Mouse (Mus musculus): ENCODE measurements around the gene Thpo. TPM values are rescaled to one million over a fixed set of nuclear protein-coding genes. Genes with fewer than 3 reads are reported as not detected.

Gene Thpo
- total and polyA plus RNA-seq, 2 experiments: 1.7 to 37.0 TPM

- WGBS: 52% methylated on average over 9 of the region's 9 CpGs
- peak; percentile 10 for DNase-seq (ENCODE audit: extremely low read depth, low read depth, low spot score)
Measured at GRCm38 (mm10) chr16:20765244-20765643, 30.9 kb upstream of the Thpo start.

GRCm38 (mm10) chr16:20761681-20762080 is 27.4 kb upstream of the Thpo start:
- Histone ChIP-seq H3K27me3 (ENCODE audit: control insufficient read depth, insufficient read depth, low read length) (no peaks in the 10 kb centered on the region), H3K79me2 (ENCODE audit: control insufficient read depth, insufficient read depth, low read length) (no peaks in the 10 kb centered on the region), H3K4me1 (ENCODE audit: control insufficient read depth, insufficient read depth, low read length) (0 out of 2 replicates have a peak, but pooled peaks cover 2% of the 10 kb centered on the region), H3K4me3 (ENCODE audit: insufficient read depth, low read depth, low read length) (no peak overlapping the region), H3K27ac (replicated peaks; ENCODE audit: insufficient read depth, low read depth, low read length) (no peak overlapping the region), H3K9ac (ENCODE audit: low read depth, low read length) (no peak overlapping the region), H3K36me3 (ENCODE audit: control insufficient read depth, insufficient read depth, low read length) (no peaks in the 10 kb centered on the region)
- WGBS: 6% methylated on average over 3 of the region's 3 CpGs
- TF ChIP-seq CTCF (IDR thresholded peaks at IDR 0.05; ENCODE audit: low read depth, low read length): no peak
- TF ChIP-seq POLR2A (IDR thresholded peaks at IDR 0.05; ENCODE audit: extremely low read depth, insufficient read depth, low read length): no peak
- peak; percentile 34 for DNase-seq (ENCODE audit: extremely low read depth, low read depth, low spot score)

More at GRCm38 (mm10) chr16:20765244-20765643, 30.9 kb upstream of the Thpo start:
- no peaks in the 10 kb centered on the region for H3K27me3 ChIP-seq (ENCODE audit: control insufficient read depth, insufficient read depth, low read length)
- H3K4me1 ChIP-seq (ENCODE audit: control insufficient read depth, insufficient read depth, low read length): no peaks in the 10 kb centered on the region
- H3K27ac ChIP-seq (replicated peaks; ENCODE audit: insufficient read depth, low read depth, low read length): no peak overlapping the region
- no peak overlapping the region for H3K9ac ChIP-seq (ENCODE audit: low read depth, low read length)
- TF ChIP-seq CTCF (IDR thresholded peaks at IDR 0.05; ENCODE audit: low read depth, low read length) (peak; percentile 84), POLR2A (IDR thresholded peaks at IDR 0.05; ENCODE audit: extremely low read depth, insufficient read depth, low read length) (no peak)
- H3K36me3 ChIP-seq (ENCODE audit: control insufficient read depth, insufficient read depth, low read length): no peaks in the 10 kb centered on the region
- H3K79me2 ChIP-seq (ENCODE audit: control insufficient read depth, insufficient read depth, low read length): no peaks in the 10 kb centered on the region
- H3K4me3 ChIP-seq (ENCODE audit: insufficient read depth, low read depth, low read length): no peak overlapping the region

DNA sequence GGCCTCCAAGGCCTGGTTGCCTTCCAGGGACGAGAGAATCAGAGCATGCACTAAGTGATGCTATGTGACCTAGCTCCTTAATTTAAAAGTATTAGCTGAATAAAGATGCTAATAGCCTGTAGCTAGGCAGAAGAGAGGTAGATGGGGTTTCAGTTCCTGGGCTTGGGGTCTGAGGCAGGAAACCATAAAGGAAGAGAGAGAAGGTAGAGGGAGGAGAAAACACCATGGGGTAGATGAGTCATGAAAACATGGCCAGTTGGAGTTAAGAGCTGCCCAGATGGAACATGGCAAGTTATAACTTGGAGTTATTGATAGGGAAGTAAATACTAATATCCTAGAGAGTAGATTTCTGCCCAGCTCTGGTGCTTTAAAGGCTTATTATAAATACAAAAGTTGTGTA is 23.1 kb upstream of the Thpo start:
- H3K9ac ChIP-seq (ENCODE audit: low read depth, low read length): no peak overlapping the region
- H3K27ac ChIP-seq (replicated peaks; ENCODE audit: insufficient read depth, low read depth, low read length): no peak overlapping the region
- H3K36me3 ChIP-seq (ENCODE audit: control insufficient read depth, insufficient read depth, low read length): no peaks in the 10 kb centered on the region
- TF ChIP-seq POLR2A (IDR thresholded peaks at IDR 0.05; ENCODE audit: extremely low read depth, insufficient read depth, low read length) (no peak), CTCF (IDR thresholded peaks at IDR 0.05; ENCODE audit: low read depth, low read length) (no peak)
- H3K27me3 ChIP-seq (ENCODE audit: control insufficient read depth, insufficient read depth, low read length): no peaks in the 10 kb centered on the region
- H3K79me2 ChIP-seq (ENCODE audit: control insufficient read depth, insufficient read depth, low read length): no peaks in the 10 kb centered on the region
- H3K4me1 ChIP-seq (ENCODE audit: control insufficient read depth, insufficient read depth, low read length): 0 out of 2 replicates have a peak, but pooled peaks cover 2% of the 10 kb centered on the region
- no peak for DNase-seq (ENCODE audit: extremely low read depth, low read depth, low spot score)
- 91% methylated on average over 1 of the region's 1 CpGs for WGBS
- H3K4me3 ChIP-seq (ENCODE audit: insufficient read depth, low read depth, low read length): no peak overlapping the region

DNA sequence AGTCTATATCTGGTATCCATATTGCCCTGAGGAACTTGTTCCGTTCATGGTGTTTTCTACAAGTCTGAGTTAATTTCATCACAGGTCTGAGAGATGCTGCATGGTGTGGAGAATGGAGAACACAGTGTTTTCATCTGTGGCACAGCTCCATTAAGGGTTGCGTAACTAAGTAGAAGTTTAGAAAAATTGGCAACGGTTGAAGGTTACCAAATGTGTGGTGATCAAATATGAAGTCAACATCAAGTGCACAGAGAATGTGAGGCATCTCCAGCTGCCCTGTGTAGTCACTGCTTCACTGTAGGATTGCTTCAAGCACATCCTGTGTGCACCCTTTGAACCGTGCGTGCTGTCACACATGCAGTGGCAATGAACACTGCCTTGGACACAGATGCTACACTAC is 21.7 kb upstream of the Thpo start:
- Histone ChIP-seq H3K27ac (replicated peaks; ENCODE audit: insufficient read depth, low read depth, low read length) (no peak overlapping the region), H3K79me2 (ENCODE audit: control insufficient read depth, insufficient read depth, low read length) (no peaks in the 10 kb centered on the region), H3K4me3 (ENCODE audit: insufficient read depth, low read depth, low read length) (no peak overlapping the region), H3K36me3 (ENCODE audit: control insufficient read depth, insufficient read depth, low read length) (no peaks in the 10 kb centered on the region), H3K9ac (ENCODE audit: low read depth, low read length) (no peak overlapping the region), H3K27me3 (ENCODE audit: control insufficient read depth, insufficient read depth, low read length) (no peaks in the 10 kb centered on the region), H3K4me1 (ENCODE audit: control insufficient read depth, insufficient read depth, low read length) (0 out of 2 replicates have a peak, but pooled peaks cover 2% of the 10 kb centered on the region)
- peak; percentile 97 for DNase-seq (ENCODE audit: extremely low read depth, low read depth, low spot score)
- 17% methylated on average over 5 of the region's 5 CpGs for WGBS
- TF ChIP-seq POLR2A (IDR thresholded peaks at IDR 0.05; ENCODE audit: extremely low read depth, insufficient read depth, low read length): no peak
- no peak for TF ChIP-seq CTCF (IDR thresholded peaks at IDR 0.05; ENCODE audit: low read depth, low read length)

DNA sequence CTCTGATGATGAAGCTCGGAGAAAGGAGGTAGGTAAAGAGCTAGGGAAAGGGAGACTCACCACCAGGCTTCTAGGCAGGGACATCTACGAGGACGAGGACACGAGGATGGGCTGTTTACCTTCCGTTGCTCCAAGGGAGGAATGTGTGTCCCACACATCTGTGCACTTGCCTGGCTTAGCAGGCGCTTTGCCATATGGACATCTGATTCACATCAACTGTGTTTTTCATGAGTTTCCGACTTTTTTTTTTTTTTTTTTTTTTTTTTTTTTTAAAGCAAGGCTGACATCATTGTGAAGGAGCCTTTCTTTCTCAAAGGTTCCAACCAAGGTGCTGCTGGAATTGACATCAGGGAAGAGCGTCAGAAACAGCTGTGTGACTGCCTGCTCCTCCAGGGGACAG is 16.2 kb upstream of the Thpo start:
- Histone ChIP-seq H3K36me3 (ENCODE audit: control insufficient read depth, insufficient read depth, low read length) (no peaks in the 10 kb centered on the region), H3K79me2 (ENCODE audit: control insufficient read depth, insufficient read depth, low read length) (no peaks in the 10 kb centered on the region), H3K27me3 (ENCODE audit: control insufficient read depth, insufficient read depth, low read length) (no peaks in the 10 kb centered on the region), H3K4me3 (ENCODE audit: insufficient read depth, low read depth, low read length) (no peak overlapping the region), H3K9ac (ENCODE audit: low read depth, low read length) (no peak overlapping the region), H3K4me1 (ENCODE audit: control insufficient read depth, insufficient read depth, low read length) (no peaks in the 10 kb centered on the region), H3K27ac (replicated peaks; ENCODE audit: insufficient read depth, low read depth, low read length) (no peak overlapping the region)
- DNase-seq (ENCODE audit: extremely low read depth, low read depth, low spot score): no peak
- WGBS: 63% methylated on average over 8 of the region's 8 CpGs
- TF ChIP-seq POLR2A (IDR thresholded peaks at IDR 0.05; ENCODE audit: extremely low read depth, insufficient read depth, low read length): no peak
- no peak for TF ChIP-seq CTCF (IDR thresholded peaks at IDR 0.05; ENCODE audit: low read depth, low read length)

GRCm38 (mm10) chr16:20746641-20747040 is 12.3 kb upstream of the Thpo start:
- H3K4me3 ChIP-seq (ENCODE audit: insufficient read depth, low read depth, low read length): no peak overlapping the region
- H3K4me1 ChIP-seq (ENCODE audit: control insufficient read depth, insufficient read depth, low read length): no peaks in the 10 kb centered on the region
- no peak overlapping the region for H3K27ac ChIP-seq (replicated peaks; ENCODE audit: insufficient read depth, low read depth, low read length)
- no peaks in the 10 kb centered on the region for H3K36me3 ChIP-seq (ENCODE audit: control insufficient read depth, insufficient read depth, low read length)
- no peak overlapping the region for H3K9ac ChIP-seq (ENCODE audit: low read depth, low read length)
- no peak for TF ChIP-seq POLR2A (IDR thresholded peaks at IDR 0.05; ENCODE audit: extremely low read depth, insufficient read depth, low read length)
- TF ChIP-seq CTCF (IDR thresholded peaks at IDR 0.05; ENCODE audit: low read depth, low read length): no peak
- WGBS: 87% methylated on average over 6 of the region's 6 CpGs
- H3K79me2 ChIP-seq (ENCODE audit: control insufficient read depth, insufficient read depth, low read length): no peaks in the 10 kb centered on the region
- no peak for DNase-seq (ENCODE audit: extremely low read depth, low read depth, low spot score)
- no peaks in the 10 kb centered on the region for H3K27me3 ChIP-seq (ENCODE audit: control insufficient read depth, insufficient read depth, low read length)

Data from liver, adult 2 months (tissue).